Mouse (Mus musculus): ENCODE measurements around the gene Syt5. TPM values are rescaled to one million over a fixed set of nuclear protein-coding genes. Genes with fewer than 3 reads are reported as not detected.
A peak's percentile ranks its signal among the peaks of the same experiment; 100 is the strongest.

Gene Syt5
- polyA plus RNA-seq, 1 experiment from 2014 or later: 8.5 TPM

GRCm38 (mm10) chr7:4496468-4496867 is 50.9 kb downstream of the Syt5 start:
- H3K9me3 ChIP-seq (replicated peaks; ENCODE audit: control insufficient read depth, low read length): no peaks in the 10 kb centered on the region
- H3K27me3 ChIP-seq (ENCODE audit: control insufficient read depth, insufficient read depth, low read length): no peaks in the 10 kb centered on the region
- WGBS: 90% methylated on average over 3 of the region's 3 CpGs
- ATAC-seq (ENCODE audit: insufficient read depth, low FRiP score): no peak
- H3K27ac ChIP-seq (ENCODE audit: low read length): no peak overlapping the region
- H3K4me1 ChIP-seq (ENCODE audit: control insufficient read depth, insufficient read depth, low read length): peaks cover 33% of the 10 kb centered on the region
- no peak overlapping the region for H3K4me2 ChIP-seq (ENCODE audit: low read depth, low read length)
- H3K9ac ChIP-seq (ENCODE audit: low read length): no peak overlapping the region
- no peak overlapping the region for H3K4me3 ChIP-seq (replicated peaks; ENCODE audit: low read length)
- H3K36me3 ChIP-seq (ENCODE audit: control insufficient read depth, insufficient read depth, low read length): no peaks in the 10 kb centered on the region

GRCm38 (mm10) chr7:4493991-4494390 is 53.4 kb downstream of the Syt5 start:
- H3K27ac ChIP-seq (ENCODE audit: low read length): no peak overlapping the region
- ATAC-seq (ENCODE audit: insufficient read depth, low FRiP score): no peak
- no peaks in the 10 kb centered on the region for H3K27me3 ChIP-seq (ENCODE audit: control insufficient read depth, insufficient read depth, low read length)
- no peak overlapping the region for H3K9ac ChIP-seq (ENCODE audit: low read length)
- 56% methylated on average over 1 of the region's 1 CpGs for WGBS
- H3K9me3 ChIP-seq (replicated peaks; ENCODE audit: control insufficient read depth, low read length): no peaks in the 10 kb centered on the region
- peaks cover 18% of the 10 kb centered on the region for H3K4me1 ChIP-seq (ENCODE audit: control insufficient read depth, insufficient read depth, low read length)
- no peaks in the 10 kb centered on the region; the same call in 1 of the 2 replicates for H3K36me3 ChIP-seq (ENCODE audit: control insufficient read depth, insufficient read depth, low read length)
- no peak overlapping the region for H3K4me3 ChIP-seq (replicated peaks; ENCODE audit: low read length)
- no peak overlapping the region for H3K4me2 ChIP-seq (ENCODE audit: low read depth, low read length)

GRCm38 (mm10) chr7:4492284-4493224 is 54.8 kb downstream of the Syt5 start:
- H3K9me3 ChIP-seq (replicated peaks; ENCODE audit: control insufficient read depth, low read length): no peaks in the 10 kb centered on the region
- H3K4me2 ChIP-seq (ENCODE audit: low read depth, low read length): no peak overlapping the region
- no peaks in the 10 kb centered on the region; the same call in 1 of the 2 replicates for H3K36me3 ChIP-seq (ENCODE audit: control insufficient read depth, insufficient read depth, low read length)
- WGBS: 69% methylated on average over 13 of the region's 13 CpGs
- no peak overlapping the region for H3K4me3 ChIP-seq (replicated peaks; ENCODE audit: low read length)
- H3K27me3 ChIP-seq (ENCODE audit: control insufficient read depth, insufficient read depth, low read length): no peaks in the 10 kb centered on the region
- H3K27ac ChIP-seq (ENCODE audit: low read length): peak overlapping the region; percentile 58
- peak; percentile 53; the same call in 1 of the 2 replicates for ATAC-seq (ENCODE audit: insufficient read depth, low FRiP score)
- peaks cover 8% of the 10 kb centered on the region for H3K4me1 ChIP-seq (ENCODE audit: control insufficient read depth, insufficient read depth, low read length)
- peak overlapping the region; percentile 52; the same call in 1 of the 2 replicates for H3K9ac ChIP-seq (ENCODE audit: low read length)

- H3K9me3 ChIP-seq (replicated peaks; ENCODE audit: control insufficient read depth, low read length): no peaks in the 10 kb centered on the region
- peaks cover 8% of the 10 kb centered on the region for H3K4me1 ChIP-seq (ENCODE audit: control insufficient read depth, insufficient read depth, low read length)
- WGBS: 74% methylated on average over 6 of the region's 6 CpGs
- H3K4me2 ChIP-seq (ENCODE audit: low read depth, low read length): no peak overlapping the region
- H3K4me3 ChIP-seq (replicated peaks; ENCODE audit: low read length): no peak overlapping the region
- H3K27me3 ChIP-seq (ENCODE audit: control insufficient read depth, insufficient read depth, low read length): no peaks in the 10 kb centered on the region
- peak overlapping the region; percentile 58; the same call in 1 of the 2 replicates for H3K27ac ChIP-seq (ENCODE audit: low read length)
- peak; percentile 71; the same call in 1 of the 2 replicates for ATAC-seq (ENCODE audit: insufficient read depth, low FRiP score)
- H3K9ac ChIP-seq (ENCODE audit: low read length): no peak overlapping the region
- peaks cover 5% of the 10 kb centered on the region; the same call in 1 of the 2 replicates for H3K36me3 ChIP-seq (ENCODE audit: control insufficient read depth, insufficient read depth, low read length)
These were observed 56.0 kb downstream of the Syt5 start for GRCm38 (mm10) chr7:4491308-4491707.

Small RNA genes within 50 kb of the gene (microRNA-seq; reads per million reads assigned to microRNA genes)
- not detected for gene Gm23577

Other genes starting within 250 kb of the Syt5 start
- gene Ncr1, start 209.8 kb downstream of the Syt5 start, polyA plus RNA-seq (2015; fragmentation: Nextera tagmentation; extraction: Ambion mirVana): not detected in 2 replicates
- gene Gp6, start 149.8 kb downstream of the Syt5 start, polyA plus RNA-seq (2015; fragmentation: Nextera tagmentation; extraction: Ambion mirVana): 0.10 and 0.32 TPM in 2 replicates
- gene Rdh13, start 101.9 kb downstream of the Syt5 start, polyA plus RNA-seq (2015; fragmentation: Nextera tagmentation; extraction: Ambion mirVana): 28.1 and 32.8 TPM in 2 replicates
- 12.1 and 15.0 TPM in 2 replicates for gene Eps8l1, start 86.9 kb downstream of the Syt5 start, polyA plus RNA-seq (2015; fragmentation: Nextera tagmentation; extraction: Ambion mirVana)
- 20.3 and 22.3 TPM in 2 replicates for gene Ppp1r12c, start 45.9 kb downstream of the Syt5 start, polyA plus RNA-seq (2015; fragmentation: Nextera tagmentation; extraction: Ambion mirVana)
- gene Tnnt1, start 31.2 kb downstream of the Syt5 start, polyA plus RNA-seq (2015; fragmentation: Nextera tagmentation; extraction: Ambion mirVana): 26.7 and 111 TPM in 2 replicates
- gene Tnni3, start 23.3 kb downstream of the Syt5 start, polyA plus RNA-seq (2015; fragmentation: Nextera tagmentation; extraction: Ambion mirVana): 5.1 and 7.4 TPM in 2 replicates
- gene Dnaaf3, start 15.1 kb downstream of the Syt5 start, polyA plus RNA-seq (2015; fragmentation: Nextera tagmentation; extraction: Ambion mirVana): 2.2 TPM in 2 replicates
- gene Ptprh, start 56.5 kb upstream of the Syt5 start, polyA plus RNA-seq (2015; fragmentation: Nextera tagmentation; extraction: Ambion mirVana): 0.92 and 1.0 TPM in 2 replicates
- 2.3 and 3.4 TPM in 2 replicates for gene Tmem86b, start 83.9 kb upstream of the Syt5 start, polyA plus RNA-seq (2015; fragmentation: Nextera tagmentation; extraction: Ambion mirVana)
- 2.8 and 3.8 TPM in 2 replicates for gene Ppp6r1, start 111.5 kb upstream of the Syt5 start, polyA plus RNA-seq (2015; fragmentation: Nextera tagmentation; extraction: Ambion mirVana)
- gene Hspbp1, start 137.5 kb upstream of the Syt5 start, polyA plus RNA-seq (2015; fragmentation: Nextera tagmentation; extraction: Ambion mirVana): 77.2 and 88.0 TPM in 2 replicates
- gene Brsk1, start 143.1 kb upstream of the Syt5 start, polyA plus RNA-seq (2015; fragmentation: Nextera tagmentation; extraction: Ambion mirVana): 0.86 and 0.88 TPM in 2 replicates
- gene Tmem150b, start 177.7 kb upstream of the Syt5 start, polyA plus RNA-seq (2015; fragmentation: Nextera tagmentation; extraction: Ambion mirVana): 0.76 and 0.90 TPM in 2 replicates
- gene Kmt5c, start 192.6 kb upstream of the Syt5 start, polyA plus RNA-seq (2015; fragmentation: Nextera tagmentation; extraction: Ambion mirVana): 59.6 and 64.3 TPM in 2 replicates
- gene Cox6b2, start 205.6 kb upstream of the Syt5 start, polyA plus RNA-seq (2015; fragmentation: Nextera tagmentation; extraction: Ambion mirVana): 61.4 and 70.0 TPM in 2 replicates
- gene Fam71e2, start 223.8 kb upstream of the Syt5 start, polyA plus RNA-seq (2015; fragmentation: Nextera tagmentation; extraction: Ambion mirVana): not detected in 2 replicates
- 0.22 and 0.26 TPM in 2 replicates for gene Il11, start 235.3 kb upstream of the Syt5 start, polyA plus RNA-seq (2015; fragmentation: Nextera tagmentation; extraction: Ambion mirVana)
- 0.72 and 0.79 TPM in 2 replicates for gene Tmem190, start 235.4 kb upstream of the Syt5 start, polyA plus RNA-seq (2015; fragmentation: Nextera tagmentation; extraction: Ambion mirVana)
- gene Tmem238, start 242.1 kb upstream of the Syt5 start, polyA plus RNA-seq (2015; fragmentation: Nextera tagmentation; extraction: Ambion mirVana): 21.2 and 21.7 TPM in 2 replicates
- 255 and 322 TPM in 2 replicates for gene Rpl28, start 245.3 kb upstream of the Syt5 start, polyA plus RNA-seq (2015; fragmentation: Nextera tagmentation; extraction: Ambion mirVana)